Mouse (Mus musculus) myocyte (in vitro differentiated cells): ENCODE results near the gene Mgmt. TPM values are rescaled to one million over a fixed set of nuclear protein-coding genes. Genes with fewer than 3 reads are reported as not detected.

Experiments used
- H3K27me3 ChIP-seq: one replicate; pipeline ENCODE4 v1.6.1; 2011; ENCODE audit not compliant: control insufficient read depth, insufficient read depth, insufficient read length
- H3K36me3 ChIP-seq: one replicate; pipeline ENCODE4 v1.6.1; 2011; ENCODE audit not compliant: control insufficient read depth, insufficient read depth
- H3K4me2 ChIP-seq: one replicate; pipeline ENCODE4 v1.6.1; 2011; ENCODE audit warnings: low read depth, control low read depth
- H3K4me3 ChIP-seq: one replicate; pipeline ENCODE4 v1.5.1; 2011; ENCODE audit warnings: mild to moderate bottlenecking, control low read depth, moderate library complexity
- H3K79me2 ChIP-seq: one replicate; pipeline ENCODE4 v1.6.1; 2011; ENCODE audit not compliant: control insufficient read depth, insufficient read depth
- H3ac ChIP-seq: one replicate; pipeline ENCODE4 v1.6.1; 2011; ENCODE audit not compliant: control insufficient read depth, insufficient read length
- CEBPB ChIP-seq: IDR thresholded peaks from 2 replicates; pipeline ENCODE4 v1.6.1; 2011; ENCODE audit warnings: mild to moderate bottlenecking, moderate library complexity; ENCODE audit not compliant: poor library complexity, insufficient read depth, severe bottlenecking
- E2F4 ChIP-seq: IDR thresholded peaks from one replicate; pipeline ENCODE4 v1.6.1; 2011; ENCODE audit warnings: mild to moderate bottlenecking, control low read depth, moderate library complexity; ENCODE audit not compliant: insufficient read depth
- MAX ChIP-seq: IDR thresholded peaks from one replicate; pipeline ENCODE4 v1.6.1; 2011; ENCODE audit warnings: low read depth, mild to moderate bottlenecking, control low read depth
- MYOD1 ChIP-seq, 3 experiments: IDR thresholded peaks; one replicate each; pipeline ENCODE4 v1.6.1; 2011; ENCODE audit warnings: control low read depth in 2 of 3, low read depth in 2 of 3, mild to moderate bottlenecking in 2 of 3, moderate library complexity in 1 of 3; ENCODE audit not compliant: insufficient read length in 2 of 3, control insufficient read depth in 1 of 3
- MYOG ChIP-seq, 3 experiments: IDR thresholded peaks; one replicate each; pipeline ENCODE4 v1.6.1; 2011; ENCODE audit warnings: control low read depth in 2 of 3, low read depth in 2 of 3, mild to moderate bottlenecking in 2 of 3; ENCODE audit not compliant: insufficient read length in 2 of 3, control insufficient read depth in 1 of 3, insufficient read depth in 1 of 3
- POLR2A ChIP-seq: IDR thresholded peaks from one replicate; pipeline ENCODE4 v1.6.1; 2011; ENCODE audit warnings: low read depth, mild to moderate bottlenecking, control low read depth, moderate library complexity; ENCODE audit not compliant: insufficient read length
- POLR2AphosphoS2 ChIP-seq: IDR thresholded peaks from one replicate; pipeline ENCODE4 v1.6.1; 2011; ENCODE audit warnings: low read depth, control low read depth; ENCODE audit not compliant: insufficient read length
- REST ChIP-seq: IDR thresholded peaks from one replicate; pipeline ENCODE4 v1.6.1; 2011; ENCODE audit warnings: mild to moderate bottlenecking, control low read depth, moderate library complexity; ENCODE audit not compliant: insufficient read depth, insufficient read length
- SRF ChIP-seq: IDR thresholded peaks from one replicate; pipeline ENCODE4 v1.6.1; 2011; ENCODE audit warnings: low read depth; ENCODE audit not compliant: control insufficient read depth, insufficient read length
- TCF12 ChIP-seq: IDR thresholded peaks from one replicate; pipeline ENCODE4 v1.6.1; 2011; ENCODE audit warnings: mild to moderate bottlenecking, control low read depth; ENCODE audit not compliant: poor library complexity, insufficient read depth, severe bottlenecking
- TCF3 ChIP-seq: IDR thresholded peaks from one replicate; pipeline ENCODE4 v1.6.1; 2011; ENCODE audit warnings: low read depth, control low read depth; ENCODE audit not compliant: insufficient read length
- USF1 ChIP-seq: IDR thresholded peaks from one replicate; pipeline ENCODE4 v1.6.1; 2011; ENCODE audit warnings: low read depth, mild to moderate bottlenecking, control low read depth, moderate library complexity
- polyA plus RNA-seq: library from polyadenylated mRNA; unstranded; fragments of >200 nt; fragmentation: generic; extraction: Trizol; gene quantifications from one replicate; pipeline ENCODE4 v1.2.1, GENCODE M21; 2012; ENCODE audit warnings: missing spikeins

The Mgmt gene
- polyA plus RNA-seq, 1 experiment: 1.3 TPM

- no peak overlapping the region for H3ac ChIP-seq
- H3K36me3 ChIP-seq: no peaks in the 10 kb centered on the region
- H3K4me3 ChIP-seq: no peak overlapping the region
- no peak for TF ChIP-seq SRF
- TF ChIP-seq MAX: no peak
- TF ChIP-seq POLR2AphosphoS2: no peak
- no peak for TF ChIP-seq CEBPB
- no peak for TF ChIP-seq USF1
- no peak for TF ChIP-seq MYOG (IDR thresholded peaks at IDR 0.05; ENCODE audit: control insufficient read depth in 1 of 3, insufficient read depth in 1 of 3, insufficient read length in 2 of 3, low read depth in 2 of 3)
- TF ChIP-seq MYOD1 (IDR thresholded peaks at IDR 0.05; ENCODE audit: control insufficient read depth in 1 of 3, insufficient read length in 2 of 3, low read depth in 2 of 3): no peak
- TF ChIP-seq TCF12: no peak
- no peak for TF ChIP-seq TCF3
- no peak overlapping the region for H3K4me2 ChIP-seq
- H3K79me2 ChIP-seq: no peaks in the 10 kb centered on the region
- no peaks in the 10 kb centered on the region for H3K27me3 ChIP-seq
Observed at GRCm38 (mm10) chr7:137037471-137037870, 143.1 kb downstream of the Mgmt start.

- Histone ChIP-seq H3K79me2 (no peaks in the 10 kb centered on the region), H3ac (no peak overlapping the region), H3K36me3 (no peaks in the 10 kb centered on the region), H3K4me3 (no peak overlapping the region), H3K4me2 (no peak overlapping the region), H3K27me3 (no peaks in the 10 kb centered on the region)
- TF ChIP-seq MYOG (IDR thresholded peaks at IDR 0.05; ENCODE audit: control insufficient read depth in 1 of 3, insufficient read depth in 1 of 3, insufficient read length in 2 of 3, low read depth in 2 of 3) (no peak), POLR2A (no peak), REST (no peak), TCF3 (no peak), SRF (no peak), CEBPB (no peak), USF1 (no peak), E2F4 (no peak), POLR2AphosphoS2 (no peak), MYOD1 (IDR thresholded peaks at IDR 0.05; ENCODE audit: control insufficient read depth in 1 of 3, insufficient read length in 2 of 3, low read depth in 2 of 3) (no peak), TCF12 (no peak), MAX (no peak)
Observed at GRCm38 (mm10) chr7:137037872-137038271, 143.5 kb downstream of the Mgmt start.

DNA sequence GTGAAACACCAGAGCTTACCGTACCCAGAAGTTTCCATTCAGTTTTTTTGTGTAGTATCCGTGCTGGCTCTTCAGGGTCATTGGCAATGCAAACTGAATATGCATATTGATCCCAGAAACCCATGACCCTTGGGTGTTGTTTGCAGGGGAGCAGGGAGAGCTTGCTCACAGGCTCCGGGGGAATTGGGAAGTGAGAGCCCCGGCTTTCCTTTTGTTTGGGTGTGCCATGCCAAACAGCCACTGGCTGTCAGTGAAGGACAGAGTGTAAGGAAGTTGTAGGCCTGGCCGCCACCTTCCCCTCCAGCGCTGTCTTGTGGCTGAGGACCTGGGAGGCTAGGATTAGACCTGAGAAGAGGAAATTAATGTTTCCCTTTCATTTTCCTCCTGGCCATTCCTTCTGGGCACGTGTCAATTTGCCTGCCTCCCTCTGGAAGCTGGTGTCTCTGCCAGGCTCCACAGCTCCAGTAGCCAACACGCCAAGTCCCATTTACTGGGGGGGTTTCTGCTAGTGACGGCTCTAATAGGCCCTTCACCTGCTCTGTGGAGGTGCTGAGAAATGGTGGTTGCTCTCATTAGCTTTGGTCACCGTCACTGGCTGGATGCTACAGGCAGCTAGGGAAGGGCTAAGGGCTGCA lies 144.0 kb downstream of the Mgmt start:
- TF ChIP-seq TCF12 (no peak), POLR2AphosphoS2 (no peak)
- no peaks in the 10 kb centered on the region for H3K36me3 ChIP-seq
- H3K4me3 ChIP-seq: no peak overlapping the region
- no peak overlapping the region for H3ac ChIP-seq
- no peaks in the 10 kb centered on the region for H3K27me3 ChIP-seq
- no peaks in the 10 kb centered on the region for H3K79me2 ChIP-seq
- no peak overlapping the region for H3K4me2 ChIP-seq

GRCm38 (mm10) chr7:137038946-137039320 lies 144.5 kb downstream of the Mgmt start:
- TF ChIP-seq MYOD1 (IDR thresholded peaks at IDR 0.05; ENCODE audit: control insufficient read depth in 1 of 3, insufficient read length in 2 of 3, low read depth in 2 of 3) (no peak), CEBPB (no peak), TCF12 (no peak), POLR2A (no peak), POLR2AphosphoS2 (no peak), E2F4 (no peak)
- no peaks in the 10 kb centered on the region for H3K36me3 ChIP-seq
- H3K4me3 ChIP-seq: no peak overlapping the region
- no peaks in the 10 kb centered on the region for H3K27me3 ChIP-seq
- H3K79me2 ChIP-seq: no peaks in the 10 kb centered on the region
- no peak overlapping the region for H3ac ChIP-seq
- H3K4me2 ChIP-seq: no peak overlapping the region

DNA sequence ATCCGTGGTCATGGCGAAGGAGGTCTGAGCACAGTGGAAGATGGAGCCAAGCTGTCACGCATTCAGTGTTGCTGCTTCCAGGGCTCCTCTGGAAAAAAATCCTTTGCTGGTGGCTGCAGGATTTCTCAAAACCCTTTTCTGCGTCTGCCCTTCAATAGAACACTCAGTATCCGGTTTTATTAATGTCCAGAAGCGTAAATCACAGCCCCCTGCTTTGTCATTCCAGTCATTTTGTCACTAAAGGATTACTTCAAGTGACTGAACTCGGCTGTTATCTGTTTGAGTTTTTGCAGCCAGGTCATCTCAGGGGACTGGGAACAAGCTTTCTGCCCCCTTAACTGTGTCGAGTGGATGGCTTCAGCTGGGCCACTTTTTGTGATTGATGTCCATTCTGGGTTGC lies 146.2 kb downstream of the Mgmt start:
- Histone ChIP-seq H3K27me3 (no peaks in the 10 kb centered on the region), H3K4me3 (no peak overlapping the region), H3K4me2 (no peak overlapping the region), H3K36me3 (no peaks in the 10 kb centered on the region), H3ac (no peak overlapping the region), H3K79me2 (no peaks in the 10 kb centered on the region)
- TF ChIP-seq MYOG (IDR thresholded peaks at IDR 0.05; ENCODE audit: control insufficient read depth in 1 of 3, insufficient read depth in 1 of 3, insufficient read length in 2 of 3, low read depth in 2 of 3) (no peak), CEBPB (no peak), POLR2A (no peak), POLR2AphosphoS2 (no peak), SRF (no peak), REST (no peak), MAX (no peak)

GRCm38 (mm10) chr7:137046891-137047290 lies 152.5 kb downstream of the Mgmt start:
- no peak overlapping the region for H3K4me3 ChIP-seq
- no peak overlapping the region for H3ac ChIP-seq
- no peaks in the 10 kb centered on the region for H3K79me2 ChIP-seq
- no peaks in the 10 kb centered on the region for H3K27me3 ChIP-seq
- no peaks in the 10 kb centered on the region for H3K36me3 ChIP-seq
- H3K4me2 ChIP-seq: no peak overlapping the region
- no peak for TF ChIP-seq MYOG (IDR thresholded peaks at IDR 0.05; ENCODE audit: control insufficient read depth in 1 of 3, insufficient read depth in 1 of 3, insufficient read length in 2 of 3, low read depth in 2 of 3)
- TF ChIP-seq SRF: no peak
- TF ChIP-seq USF1: no peak
- TF ChIP-seq E2F4: no peak
- TF ChIP-seq MYOD1 (IDR thresholded peaks at IDR 0.05; ENCODE audit: control insufficient read depth in 1 of 3, insufficient read length in 2 of 3, low read depth in 2 of 3): no peak
- TF ChIP-seq POLR2AphosphoS2: no peak
